Mouse (Mus musculus): ENCODE measurements at regions not wholly inside any gene's neighbourhood (a gene's known extent, or its start where the extent isn't known, plus 50 kb on each side); places are given as distances from the start of the nearest gene placed in this dataset.

GRCm38 (mm10) chr6:16999451-17000139 is 65.4 kb upstream of the Tes start:
- no peaks in the 10 kb centered on the region for H3K9me3 ChIP-seq (replicated peaks)
- no peak overlapping the region for H3K9ac ChIP-seq
- ATAC-seq: 0 out of 2 replicates have a peak, but pooled peaks have one; percentile 46
- H3K27ac ChIP-seq: no peak overlapping the region
- 67% methylated on average over 21 of the region's 21 CpGs for WGBS
- H3K27me3 ChIP-seq: no peaks in the 10 kb centered on the region
- peaks cover 6% of the 10 kb centered on the region for H3K4me1 ChIP-seq
- no peaks in the 10 kb centered on the region for H3K36me3 ChIP-seq (ENCODE audit: poor library complexity, severe bottlenecking)
- H3K4me2 ChIP-seq: no peak overlapping the region
- no peak overlapping the region for H3K4me3 ChIP-seq

DNA sequence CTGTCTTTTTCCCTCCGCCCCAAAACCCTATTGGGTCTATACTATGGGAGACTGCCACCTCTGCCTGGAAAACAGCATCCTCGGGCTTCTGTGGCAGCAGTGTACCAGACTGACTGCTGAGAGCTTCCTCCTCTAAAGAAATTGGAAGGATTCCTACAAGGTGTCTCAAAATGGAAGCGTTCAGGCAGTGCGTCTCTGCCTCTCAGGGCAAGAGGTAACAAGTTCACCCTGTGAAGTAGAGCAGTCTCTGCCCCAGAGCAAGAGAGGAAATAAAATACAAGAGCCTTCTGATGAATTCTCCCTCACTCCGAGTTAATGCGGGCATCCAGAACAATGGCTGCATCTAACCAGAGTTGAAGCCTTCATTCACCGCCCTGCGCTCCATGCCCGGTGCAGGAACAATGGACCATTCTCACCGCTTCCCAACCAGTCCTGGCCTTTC is 69.4 kb upstream of the Tes start:
- H3K4me2 ChIP-seq: peak overlapping the region; percentile 56
- H3K27me3 ChIP-seq: peaks cover 21% of the 10 kb centered on the region; the same call in 1 of the 2 replicates
- H3K4me3 ChIP-seq: peak overlapping the region; percentile 13
- H3K27ac ChIP-seq: no peak overlapping the region
- 2% methylated on average over 10 of the region's 10 CpGs for WGBS
- H3K9me3 ChIP-seq (replicated peaks): no peaks in the 10 kb centered on the region
- no peaks in the 10 kb centered on the region for H3K36me3 ChIP-seq (ENCODE audit: poor library complexity, severe bottlenecking)
- H3K4me1 ChIP-seq: peaks cover 11% of the 10 kb centered on the region
- ATAC-seq: peak; percentile 57; the same call in 1 of the 2 replicates
- peak overlapping the region; percentile 43; the same call in 1 of the 2 replicates for H3K9ac ChIP-seq

- no peaks in the 10 kb centered on the region for H3K9me3 ChIP-seq (replicated peaks)
- 3% methylated on average over 8 of the region's 8 CpGs for WGBS
- peak overlapping the region; percentile 40 for H3K4me2 ChIP-seq
- H3K4me3 ChIP-seq: no peak overlapping the region
- H3K4me1 ChIP-seq: peaks cover 11% of the 10 kb centered on the region
- H3K36me3 ChIP-seq (ENCODE audit: poor library complexity, severe bottlenecking): no peaks in the 10 kb centered on the region
- ATAC-seq: peak; percentile 76; the same call in 1 of the 2 replicates
- no peak overlapping the region for H3K27ac ChIP-seq
- peaks cover 24% of the 10 kb centered on the region; the same call in 1 of the 2 replicates for H3K27me3 ChIP-seq
- H3K9ac ChIP-seq: no peak overlapping the region
Measured at GRCm38 (mm10) chr6:16994711-16995110, 70.2 kb upstream of the Tes start.

DNA sequence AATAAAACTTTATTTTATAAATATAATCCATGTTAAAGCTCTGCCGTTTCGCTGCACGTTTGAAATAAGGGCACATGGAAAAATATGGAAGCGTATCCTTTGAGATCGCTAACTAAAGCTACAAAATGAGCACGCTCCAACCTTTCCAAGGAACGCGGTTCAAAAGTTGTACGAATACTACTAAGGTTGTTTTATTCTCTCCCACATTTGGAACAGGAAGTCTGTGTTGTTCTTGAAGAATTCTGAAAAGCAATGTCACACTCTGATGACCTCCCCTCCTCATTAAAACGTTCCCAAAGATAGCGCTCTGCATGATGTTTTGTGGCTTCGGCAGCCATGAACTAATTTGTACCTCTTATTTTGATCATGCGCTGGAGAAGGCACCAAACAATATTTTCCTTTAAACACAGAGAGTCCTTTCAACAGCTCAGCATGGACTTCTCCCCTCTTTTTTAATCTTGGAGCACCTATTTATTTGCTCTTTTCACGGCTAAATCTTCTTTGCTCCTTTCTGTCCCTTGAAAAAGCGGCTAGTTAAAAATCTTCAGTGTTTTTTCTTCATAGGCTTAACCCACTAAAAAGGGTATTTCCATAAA is 72.9 kb upstream of the Tes start:
- WGBS: 14% methylated on average over 15 of the region's 15 CpGs
- Histone ChIP-seq H3K9ac (no peak overlapping the region), H3K4me2 (peak overlapping the region; percentile 43), H3K4me1 (peaks cover 11% of the 10 kb centered on the region), H3K27ac (no peak overlapping the region), H3K9me3 (replicated peaks) (no peaks in the 10 kb centered on the region), H3K27me3 (peaks cover 24% of the 10 kb centered on the region; the same call in 1 of the 2 replicates), H3K36me3 (ENCODE audit: poor library complexity, severe bottlenecking) (no peaks in the 10 kb centered on the region), H3K4me3 (no peak overlapping the region; the same call in 1 of the 2 replicates)
- no peak for ATAC-seq

DNA sequence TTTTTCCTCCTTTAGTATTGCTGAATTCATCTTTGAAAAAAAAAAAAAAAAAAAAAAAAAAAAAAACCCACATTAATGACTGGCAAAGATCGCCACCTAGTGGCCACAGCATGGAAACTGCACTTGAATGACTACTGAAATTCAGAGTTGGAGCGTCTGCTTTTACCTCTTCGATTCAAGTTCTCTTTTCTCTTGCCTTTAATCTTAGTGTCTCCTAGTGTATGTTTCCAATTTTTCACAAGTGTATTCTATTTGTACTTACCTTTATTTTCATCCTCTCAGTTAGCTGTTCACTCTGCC is 79.9 kb upstream of the Tfec start:
- no peaks in the 10 kb centered on the region for H3K4me1 ChIP-seq
- no peak overlapping the region for H3K4me2 ChIP-seq
- H3K27ac ChIP-seq: no peak overlapping the region
- 30% methylated on average over 3 of the region's 3 CpGs for WGBS
- no peak for ATAC-seq
- no peaks in the 10 kb centered on the region; the same call in 1 of the 2 replicates for H3K27me3 ChIP-seq
- H3K4me3 ChIP-seq: no peak overlapping the region
- H3K9me3 ChIP-seq (replicated peaks): no peaks in the 10 kb centered on the region
- H3K9ac ChIP-seq: no peak overlapping the region
- H3K36me3 ChIP-seq (ENCODE audit: poor library complexity, severe bottlenecking): no peaks in the 10 kb centered on the region

DNA sequence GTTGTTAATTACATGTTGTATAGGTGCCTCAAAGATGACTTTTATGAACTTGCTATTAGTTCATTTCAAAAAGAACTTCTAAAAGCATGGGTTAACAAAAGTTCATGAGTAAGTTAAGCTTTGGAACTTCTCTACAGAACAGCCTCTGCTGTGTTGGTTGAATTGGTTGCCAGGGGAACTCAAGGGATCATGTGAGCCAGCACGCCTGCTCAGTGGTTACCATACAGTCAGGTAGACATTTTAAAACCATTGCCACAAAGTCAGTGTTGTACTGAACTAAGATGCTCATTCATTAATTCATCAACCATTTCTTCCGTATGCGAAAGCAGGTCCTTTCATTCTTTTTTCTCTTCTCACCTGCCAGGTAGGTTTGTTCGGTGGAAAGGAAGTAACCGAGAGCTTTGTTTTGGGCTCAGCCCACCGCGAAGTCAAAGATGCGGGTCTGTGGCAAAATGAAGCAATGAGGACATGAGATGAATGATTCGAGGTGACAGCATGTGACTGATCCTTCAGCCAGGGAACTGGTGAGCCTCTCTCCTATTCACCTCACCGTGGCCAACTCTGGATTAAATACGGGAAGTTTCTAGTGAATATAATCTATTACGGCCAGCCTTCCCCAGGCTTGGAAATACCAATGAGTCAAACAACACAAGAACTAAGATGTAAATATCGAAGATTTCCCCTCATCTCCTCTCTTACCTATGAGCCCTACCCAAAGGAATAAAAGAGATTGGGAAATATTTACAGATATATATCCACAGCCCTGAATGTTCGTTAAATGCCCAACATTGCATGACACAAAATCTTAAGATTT is 79.4 kb upstream of the Tfec start:
- no peaks in the 10 kb centered on the region; the same call in 1 of the 2 replicates for H3K27me3 ChIP-seq
- 66% methylated on average over 14 of the region's 14 CpGs for WGBS
- H3K4me2 ChIP-seq: no peak overlapping the region
- no peaks in the 10 kb centered on the region for H3K4me1 ChIP-seq
- H3K9ac ChIP-seq: no peak overlapping the region
- H3K4me3 ChIP-seq: no peak overlapping the region
- no peak overlapping the region for H3K27ac ChIP-seq
- H3K36me3 ChIP-seq (ENCODE audit: poor library complexity, severe bottlenecking): no peaks in the 10 kb centered on the region
- no peaks in the 10 kb centered on the region for H3K9me3 ChIP-seq (replicated peaks)
- peak; percentile 55 for ATAC-seq

GRCm38 (mm10) chr6:16965658-16966057 is 67.4 kb upstream of the Tfec start:
- WGBS: 75% methylated on average over 5 of the region's 5 CpGs

DNA sequence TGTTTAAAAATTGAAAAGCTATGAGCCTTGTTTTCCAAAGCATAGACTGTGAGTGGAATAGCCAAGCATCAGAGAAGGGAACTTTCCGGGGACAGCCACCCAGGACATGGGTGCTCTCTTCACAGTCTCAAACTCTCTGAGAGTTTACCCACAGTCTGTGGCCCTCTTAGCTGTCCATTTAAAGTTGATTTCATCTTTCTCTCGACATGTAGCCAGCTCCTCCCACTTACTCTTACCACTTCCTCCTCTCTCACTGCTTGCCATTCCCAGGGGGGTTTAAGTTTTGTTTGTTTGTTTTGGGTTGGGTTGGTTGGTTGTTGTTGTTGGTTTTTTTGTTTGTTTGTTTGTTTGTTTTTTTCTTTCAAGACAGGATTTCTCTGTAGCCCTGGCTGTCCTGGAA is 66.1 kb upstream of the Tfec start:
- H3K9me3 ChIP-seq (replicated peaks): no peaks in the 10 kb centered on the region
- no peak overlapping the region for H3K4me3 ChIP-seq
- no peak for ATAC-seq
- H3K9ac ChIP-seq: no peak overlapping the region
- H3K36me3 ChIP-seq (ENCODE audit: poor library complexity, severe bottlenecking): no peaks in the 10 kb centered on the region
- H3K4me2 ChIP-seq: no peak overlapping the region
- no peaks in the 10 kb centered on the region for H3K4me1 ChIP-seq
- H3K27me3 ChIP-seq: no peaks in the 10 kb centered on the region
- WGBS: 85% methylated on average over 2 of the region's 2 CpGs
- H3K27ac ChIP-seq: no peak overlapping the region

More at GRCm38 (mm10) chr6:16965658-16966057, 67.4 kb upstream of the Tfec start:
- Histone ChIP-seq H3K27me3 (no peaks in the 10 kb centered on the region), H3K4me2 (no peak overlapping the region), H3K9me3 (replicated peaks) (no peaks in the 10 kb centered on the region), H3K27ac (no peak overlapping the region), H3K9ac (no peak overlapping the region), H3K4me1 (no peaks in the 10 kb centered on the region), H3K4me3 (no peak overlapping the region), H3K36me3 (ENCODE audit: poor library complexity, severe bottlenecking) (no peaks in the 10 kb centered on the region)
- ATAC-seq: no peak

DNA sequence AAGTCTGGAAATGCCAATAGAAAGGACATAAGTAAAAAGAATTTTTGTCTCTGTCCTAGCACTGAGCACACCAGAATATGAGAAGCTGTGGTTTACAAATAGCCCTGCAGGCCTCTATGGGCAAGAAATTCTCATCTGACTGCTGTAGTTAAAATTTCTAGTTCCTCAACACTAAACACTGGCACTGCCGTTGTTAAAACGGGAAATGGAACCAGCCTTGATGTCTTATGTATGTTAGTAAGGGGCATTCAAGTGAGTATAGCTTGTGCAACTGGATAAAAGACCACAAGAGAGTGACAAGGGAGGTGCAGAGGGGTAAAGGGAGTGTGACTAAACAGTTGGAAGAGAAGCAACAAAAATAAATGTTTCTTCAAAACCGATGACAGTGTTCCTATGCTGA is 65.7 kb upstream of the Tfec start:
- Histone ChIP-seq H3K27me3 (no peaks in the 10 kb centered on the region), H3K4me2 (no peak overlapping the region), H3K27ac (no peak overlapping the region), H3K36me3 (ENCODE audit: poor library complexity, severe bottlenecking) (no peaks in the 10 kb centered on the region), H3K9me3 (replicated peaks) (no peaks in the 10 kb centered on the region), H3K4me1 (no peaks in the 10 kb centered on the region), H3K9ac (no peak overlapping the region), H3K4me3 (no peak overlapping the region)
- 85% methylated on average over 3 of the region's 3 CpGs for WGBS
- no peak for ATAC-seq

DNA sequence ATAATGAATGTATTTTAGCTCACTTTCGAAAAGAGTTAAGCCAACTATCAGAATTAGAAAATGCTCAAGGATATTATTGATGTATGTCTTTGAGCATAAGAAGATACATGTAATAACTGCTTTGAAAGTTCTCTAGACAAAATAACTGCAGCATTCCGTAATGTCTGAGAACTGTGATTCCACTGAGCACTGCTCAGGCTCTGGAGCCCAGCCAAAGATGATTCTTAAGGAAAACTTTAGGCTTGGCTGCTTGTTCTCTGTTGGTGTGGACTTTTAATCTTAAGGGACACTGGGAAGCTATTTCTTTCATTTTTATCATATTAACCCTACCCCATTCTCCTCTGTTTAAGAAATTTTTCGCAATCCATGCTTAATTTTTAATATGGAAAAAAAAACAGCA is 59.9 kb upstream of the Tfec start:
- H3K9me3 ChIP-seq (replicated peaks): no peaks in the 10 kb centered on the region
- no peak overlapping the region for H3K4me2 ChIP-seq
- no peak overlapping the region for H3K27ac ChIP-seq
- no peaks in the 10 kb centered on the region for H3K27me3 ChIP-seq
- no peak for ATAC-seq
- H3K9ac ChIP-seq: no peak overlapping the region
- 83% methylated on average over 3 of the region's 3 CpGs for WGBS
- H3K36me3 ChIP-seq (ENCODE audit: poor library complexity, severe bottlenecking): no peaks in the 10 kb centered on the region
- no peak overlapping the region for H3K4me3 ChIP-seq
- no peaks in the 10 kb centered on the region for H3K4me1 ChIP-seq

GRCm38 (mm10) chr6:16956771-16957435 is 58.7 kb upstream of the Tfec start:
- 63% methylated on average over 6 of the region's 6 CpGs for WGBS
- H3K27ac ChIP-seq: 0 out of 2 replicates have a peak overlapping the region, but pooled peaks have one; percentile 6
- H3K9ac ChIP-seq: no peak overlapping the region
- H3K4me1 ChIP-seq: no peaks in the 10 kb centered on the region
- no peak overlapping the region for H3K4me3 ChIP-seq
- no peaks in the 10 kb centered on the region for H3K36me3 ChIP-seq (ENCODE audit: poor library complexity, severe bottlenecking)
- H3K9me3 ChIP-seq (replicated peaks): no peaks in the 10 kb centered on the region
- no peak overlapping the region for H3K4me2 ChIP-seq
- H3K27me3 ChIP-seq: no peaks in the 10 kb centered on the region
- ATAC-seq: peak; percentile 86; the same call in 1 of the 2 replicates

Data from forebrain, embryonic 13.5 days (tissue).